Mouse (Mus musculus) natural killer cell, adult 2 months (primary cell): ENCODE data around the gene Ache.
"Not testable (repeated sequence)": the region's sequence is repeated elsewhere in the genome, so short reads cannot be mapped to it uniquely, and the experiment has no call there.

Experiments
- DNase-seq, 2 experiments: peaks; one replicate each; pipeline ENCODE4 v3.0.0; 2022; ENCODE audit warnings: low spot score in 2 of 2

Gene Ache

DNA sequence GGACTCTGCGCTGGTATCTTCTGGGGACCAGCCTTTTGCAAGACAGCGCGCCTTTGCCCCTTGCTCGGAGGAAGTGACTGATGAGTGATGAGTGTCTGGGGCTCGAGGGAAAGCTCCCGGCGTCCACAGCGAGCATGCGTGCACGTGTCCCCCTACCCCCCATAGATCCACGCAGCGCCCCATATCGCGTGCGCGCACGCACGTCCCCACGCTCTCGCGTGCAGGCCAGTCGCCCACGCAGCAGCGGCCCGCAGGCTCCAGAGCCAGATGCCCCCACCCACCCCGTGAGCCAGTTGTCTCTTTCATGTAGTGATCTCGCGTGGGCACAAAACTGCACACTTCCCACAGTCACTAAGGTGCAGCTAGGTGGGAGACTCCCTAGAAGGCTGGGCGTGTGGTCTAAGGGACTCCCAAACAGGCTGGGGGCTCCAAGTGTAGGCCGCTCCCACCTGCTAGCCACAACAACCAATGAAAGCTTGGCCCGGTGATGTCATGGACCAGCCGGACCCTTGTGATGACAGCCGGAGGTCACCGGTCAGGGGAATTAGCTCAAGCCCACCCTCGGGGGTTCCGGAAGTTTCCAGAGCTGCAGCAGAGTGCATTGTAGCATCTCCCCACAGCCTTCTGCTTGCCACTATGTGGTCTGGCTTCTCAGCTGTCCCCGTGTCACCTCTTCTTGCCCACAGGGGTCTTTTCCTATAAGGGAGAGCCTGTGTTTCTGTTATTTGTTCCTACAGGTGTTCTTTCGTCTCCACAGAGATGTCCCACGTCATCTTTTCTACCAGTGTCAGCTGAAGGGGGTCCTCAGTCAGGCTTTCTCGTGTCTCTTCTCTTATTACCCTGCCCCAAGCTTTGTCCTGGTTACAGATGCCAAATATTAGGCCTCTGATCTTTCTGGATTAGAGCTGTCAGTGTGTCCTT, at the start of gene Ache:
Gene Ache (plus strand): TSS at position 488 of the 921 bp plus-strand sequence.
- DNase-seq, result peak in 1 of 2 experiments; percentile 25

DNA sequence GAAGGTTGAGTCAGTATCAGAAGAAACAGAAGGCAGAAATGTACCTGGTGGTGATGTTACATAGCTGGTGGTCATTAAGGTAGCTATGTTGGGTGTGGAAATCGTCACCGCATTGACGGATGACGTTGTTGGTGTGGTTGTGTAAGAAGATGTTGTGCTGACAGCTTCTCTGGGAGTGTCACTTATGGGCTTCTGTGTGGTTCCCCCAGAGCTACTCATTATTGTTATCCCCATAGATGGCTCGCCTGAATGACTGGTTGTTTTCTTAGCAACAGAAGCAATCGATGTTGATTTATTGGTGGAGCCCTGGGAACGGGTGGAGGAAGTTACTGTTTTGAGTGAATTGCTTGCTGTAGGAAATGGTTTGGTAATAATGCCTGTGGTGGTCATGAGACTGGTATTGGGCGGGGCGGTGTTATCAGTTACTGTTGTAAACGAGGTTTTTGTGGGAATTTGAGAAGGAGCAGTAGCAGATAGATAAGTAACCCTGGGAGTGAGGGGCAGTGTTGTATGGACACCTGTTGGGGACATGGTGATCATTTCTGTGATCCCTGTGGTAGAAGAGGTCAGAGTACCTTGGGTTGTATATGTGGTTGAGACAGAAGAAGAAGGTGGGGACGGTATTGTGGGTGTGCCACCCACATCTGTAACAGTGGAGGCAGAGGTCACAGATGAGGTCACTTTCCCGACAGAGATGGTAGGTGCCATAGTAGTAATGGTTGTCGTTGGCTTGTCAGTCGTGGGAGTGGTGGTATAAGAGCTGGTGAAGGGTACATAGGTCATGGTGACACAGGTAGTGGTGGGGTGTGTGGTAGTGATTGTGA, 23.2 kb upstream of the Ache start:
- peak in 1 of 2 experiments; percentile 40 for DNase-seq

DNA sequence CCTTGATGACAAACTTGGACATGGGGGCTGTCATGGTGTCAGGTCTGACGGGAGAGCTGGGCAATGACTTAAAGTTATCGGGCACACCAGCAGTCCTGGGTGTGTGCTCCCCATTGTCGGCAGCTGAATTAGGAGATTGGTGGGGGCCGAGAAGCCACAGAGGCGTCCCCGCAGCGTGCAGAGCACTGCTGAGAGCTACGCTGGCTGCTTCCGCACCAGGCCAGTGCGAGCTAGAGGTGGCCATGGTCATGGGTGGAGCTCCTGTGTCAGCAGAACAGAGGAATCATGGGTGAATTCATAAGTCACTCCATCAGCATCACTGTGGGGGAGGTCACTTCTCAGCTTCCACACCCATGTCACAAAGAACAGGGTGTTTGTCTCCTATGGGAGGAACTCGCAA, 22.5 kb upstream of the Ache start:
- no peak for DNase-seq

DNA sequence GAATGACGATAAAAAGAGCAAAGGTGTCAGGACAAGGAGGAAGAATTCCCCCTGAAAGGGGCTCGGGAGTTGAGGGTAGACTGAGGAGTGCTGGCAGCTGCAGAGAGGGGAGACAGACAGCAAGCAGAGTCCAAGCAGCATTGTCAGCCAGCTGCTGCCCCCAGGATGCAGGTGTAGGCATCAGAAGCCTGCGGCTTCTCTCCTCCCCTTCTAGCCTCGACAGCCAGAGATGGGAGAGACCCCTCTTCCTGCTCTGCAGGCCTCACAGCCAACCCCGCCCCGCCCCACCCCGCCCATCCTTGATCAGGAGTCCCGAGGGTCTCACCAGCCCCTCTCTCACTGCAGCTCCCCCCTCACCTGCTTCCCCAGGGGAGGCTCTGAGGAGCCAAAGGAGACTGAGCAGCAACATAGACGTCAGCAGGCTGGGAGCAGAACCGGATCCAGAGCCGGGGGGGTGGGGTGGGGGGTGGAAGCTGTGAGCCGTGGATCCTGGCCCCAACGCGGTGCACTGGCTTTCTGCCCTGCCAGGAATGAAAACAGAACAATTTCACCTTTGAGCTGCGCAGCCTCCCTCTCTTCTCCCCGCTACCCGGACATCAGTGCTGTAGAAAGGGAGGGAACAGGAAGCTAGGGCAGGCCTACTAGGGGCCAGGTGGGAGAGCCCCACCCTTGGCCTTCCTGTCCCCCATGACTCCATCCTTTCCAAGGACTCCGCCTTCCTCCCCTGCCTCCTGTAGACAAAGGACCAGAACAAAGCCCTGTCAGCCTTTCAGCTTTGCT, 19.0 kb upstream of the Ache start:
- DNase-seq, result no peak

DNA sequence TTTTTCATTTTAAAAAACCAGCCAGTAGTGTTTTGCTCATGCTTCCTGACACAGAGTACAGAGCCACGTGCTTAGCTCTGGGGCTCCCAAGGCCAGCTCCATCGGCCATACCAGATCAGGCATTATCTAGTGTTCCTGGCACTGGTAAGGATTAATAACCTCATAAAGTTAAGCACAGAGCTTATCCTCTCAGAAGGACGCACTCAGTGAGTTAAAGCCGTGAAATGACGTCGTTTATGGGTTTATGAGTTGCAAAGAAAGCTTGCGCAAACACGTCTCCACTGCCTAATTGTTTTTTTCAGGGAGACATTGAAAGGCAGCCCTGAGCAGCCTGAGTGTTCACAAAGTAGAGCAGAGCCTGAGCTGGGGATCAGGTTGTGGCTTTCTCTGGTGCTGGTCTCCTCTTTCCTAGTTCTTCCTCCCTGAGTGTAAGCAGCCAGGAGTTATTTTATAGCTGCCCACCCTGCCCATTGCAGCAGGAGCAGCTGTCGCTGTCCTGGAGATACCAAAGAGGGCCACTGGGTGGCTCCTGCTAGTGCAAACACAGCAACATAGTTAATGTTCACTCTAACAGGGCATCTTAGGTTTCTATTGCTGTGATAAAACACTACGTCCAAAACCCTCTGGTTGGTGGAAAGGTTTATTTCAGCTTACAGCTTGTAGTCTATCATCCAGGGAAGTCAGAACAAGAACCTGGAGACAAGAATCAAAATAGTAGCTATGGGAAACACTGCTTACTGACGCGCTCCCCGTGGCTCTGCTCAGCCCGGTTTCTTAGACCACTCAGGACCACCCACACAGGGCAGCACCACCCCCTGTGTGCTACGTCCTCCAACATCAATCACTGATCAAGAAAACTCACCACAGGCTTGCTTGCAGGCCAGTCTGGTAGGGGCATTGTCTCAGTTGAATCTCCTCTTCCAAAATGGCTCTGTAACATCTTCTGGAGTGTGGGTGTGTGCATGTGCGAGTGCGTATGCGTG, 9.7 kb upstream of the Ache start:
- DNase-seq, result no peak

DNA sequence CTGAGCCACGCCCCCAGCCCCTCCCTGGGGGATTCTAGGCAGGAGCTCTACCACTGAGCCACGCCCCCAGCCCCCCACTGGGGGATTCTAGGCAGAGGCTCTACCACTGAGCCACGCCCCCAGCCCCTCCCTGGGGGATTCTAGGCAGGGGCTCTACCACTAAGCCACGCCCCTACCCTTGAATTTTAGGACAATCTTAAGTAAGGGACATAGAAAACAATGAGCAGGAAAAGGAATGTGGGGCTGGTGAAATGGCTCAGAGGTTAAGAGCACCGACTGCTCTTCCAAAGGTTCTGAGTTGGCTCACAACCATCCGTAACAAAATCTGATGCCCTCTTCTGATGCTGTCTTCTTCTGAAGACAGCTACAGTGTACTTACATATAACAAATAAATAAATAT, 2.9 kb upstream of the Ache start:
- DNase-seq, result not testable (repeated sequence)

DNA sequence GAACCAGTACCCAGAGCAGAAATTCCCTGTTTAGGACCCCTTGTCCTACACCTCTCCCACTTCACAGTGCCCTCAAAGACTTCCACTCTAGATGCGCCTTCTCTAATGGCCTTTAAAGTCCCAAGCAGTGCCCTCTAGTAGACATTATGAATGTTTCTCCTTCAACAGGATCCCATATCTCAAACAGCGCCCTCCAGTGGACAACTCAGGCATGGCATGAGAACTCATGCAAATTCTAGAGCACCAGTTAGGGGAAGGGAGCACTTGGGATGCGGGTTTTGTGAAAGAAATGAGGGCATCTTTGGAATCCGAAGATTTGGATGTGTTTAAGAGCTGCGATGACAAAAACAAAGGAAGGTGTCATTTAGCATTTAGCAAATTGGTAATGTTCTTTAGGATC, 2.3 kb upstream of the Ache start:
- peak; percentile 42 to 71 for DNase-seq

DNA sequence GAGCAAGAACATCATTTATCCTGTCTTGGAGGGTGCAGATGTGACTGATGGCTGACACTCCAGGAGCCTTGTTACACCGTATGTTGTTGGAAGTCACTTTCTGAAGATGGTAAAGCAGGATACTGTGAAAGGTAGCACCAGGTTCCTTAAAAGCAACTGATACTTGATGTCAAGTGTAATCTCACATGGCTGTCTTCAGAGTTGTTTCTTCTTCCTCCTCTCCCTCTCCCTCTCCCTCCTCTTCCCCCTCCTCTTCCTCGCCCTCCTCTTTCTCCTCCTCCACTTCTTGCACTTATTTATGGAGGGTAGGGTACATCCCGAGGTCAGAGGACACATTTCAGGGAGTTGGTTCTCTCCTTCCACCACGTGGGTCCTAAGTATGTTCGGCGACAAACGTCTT, 1.3 kb upstream of the Ache start:
- no peak for DNase-seq

DNA sequence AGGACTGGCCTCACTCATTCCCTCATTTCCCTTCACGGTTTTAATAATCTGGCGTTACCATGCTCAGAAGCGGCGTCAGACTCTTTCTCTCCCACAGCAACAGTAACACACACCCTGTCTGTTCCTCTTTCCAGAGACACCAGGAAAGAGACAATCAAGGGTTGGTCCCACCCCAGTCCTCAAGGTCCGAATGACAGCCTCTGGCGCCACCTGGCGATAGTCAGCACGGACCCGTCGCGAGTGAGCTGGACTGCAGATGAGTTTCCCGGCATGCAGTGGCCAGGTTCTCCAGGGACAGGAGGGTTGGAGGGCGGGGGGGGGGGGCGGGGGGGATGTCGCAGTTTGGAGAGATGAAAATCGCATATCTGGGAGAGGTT, 676 bp upstream of the Ache start:
- peak; percentile 61 to 84 for DNase-seq

DNA sequence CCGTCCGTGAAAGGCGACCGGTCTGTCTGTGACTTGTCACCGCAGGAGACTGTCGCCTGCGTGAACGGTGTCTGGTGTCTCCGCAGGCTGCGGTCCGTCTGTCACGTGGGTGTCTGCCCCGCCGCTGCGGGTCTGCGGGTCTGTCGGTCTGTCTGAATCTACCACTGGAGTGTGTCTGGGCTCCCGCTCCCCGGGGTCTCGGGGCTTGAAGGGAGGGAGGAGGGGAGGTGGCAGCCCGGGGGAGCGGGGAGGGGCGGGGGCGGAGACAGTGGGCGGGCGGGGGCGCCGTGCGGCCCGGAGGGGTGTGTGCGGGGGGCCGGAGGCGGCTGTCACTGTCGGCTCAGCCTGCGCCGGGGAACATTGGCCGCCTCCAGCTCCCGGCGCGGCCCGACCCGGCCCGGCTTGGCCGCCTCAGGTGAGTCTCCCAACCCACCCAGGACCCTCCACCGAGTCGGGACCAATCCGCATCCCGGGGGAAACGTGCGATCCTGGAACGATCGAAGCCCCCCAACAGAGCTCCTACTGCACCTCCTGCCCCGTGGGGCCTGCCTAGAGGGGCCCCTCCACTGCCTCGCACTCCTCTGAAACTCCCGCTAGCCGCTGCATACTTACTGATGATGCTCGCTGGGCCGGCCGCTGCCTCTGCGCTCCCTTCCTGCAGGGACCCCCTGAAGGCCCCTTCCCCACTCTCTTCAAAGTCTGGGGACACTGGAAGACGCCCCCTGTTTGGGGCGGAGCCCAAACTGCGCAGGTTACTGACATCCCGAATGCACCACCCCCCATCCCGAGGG, 829 bp downstream of the Ache start:
- peak; percentile 32 to 45 for DNase-seq

DNA sequence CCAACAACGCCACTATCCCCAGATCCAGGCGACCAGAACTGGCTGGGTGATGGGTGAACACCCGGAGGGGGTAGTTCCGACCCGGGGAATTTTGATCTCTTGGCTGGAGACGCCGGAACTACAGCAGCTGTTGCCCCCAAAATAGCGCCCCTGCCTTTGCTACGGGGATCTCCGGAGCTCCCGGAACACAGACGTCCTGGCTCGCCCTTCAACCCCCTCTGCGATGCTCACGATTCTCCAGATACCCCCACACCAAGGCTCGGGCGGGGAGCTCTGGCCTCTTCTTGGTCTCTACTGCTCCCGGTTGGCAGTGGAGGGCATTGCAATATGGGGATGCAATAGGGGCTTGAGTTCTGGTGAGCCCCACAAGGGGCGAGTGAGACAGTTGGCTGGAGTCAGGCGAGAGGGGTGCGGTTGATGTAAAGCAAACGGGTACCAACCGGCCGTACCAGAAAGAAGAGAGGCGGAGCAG, 1.7 kb downstream of the Ache start:
- DNase-seq, result peak in 1 of 2 experiments; percentile 39

DNA sequence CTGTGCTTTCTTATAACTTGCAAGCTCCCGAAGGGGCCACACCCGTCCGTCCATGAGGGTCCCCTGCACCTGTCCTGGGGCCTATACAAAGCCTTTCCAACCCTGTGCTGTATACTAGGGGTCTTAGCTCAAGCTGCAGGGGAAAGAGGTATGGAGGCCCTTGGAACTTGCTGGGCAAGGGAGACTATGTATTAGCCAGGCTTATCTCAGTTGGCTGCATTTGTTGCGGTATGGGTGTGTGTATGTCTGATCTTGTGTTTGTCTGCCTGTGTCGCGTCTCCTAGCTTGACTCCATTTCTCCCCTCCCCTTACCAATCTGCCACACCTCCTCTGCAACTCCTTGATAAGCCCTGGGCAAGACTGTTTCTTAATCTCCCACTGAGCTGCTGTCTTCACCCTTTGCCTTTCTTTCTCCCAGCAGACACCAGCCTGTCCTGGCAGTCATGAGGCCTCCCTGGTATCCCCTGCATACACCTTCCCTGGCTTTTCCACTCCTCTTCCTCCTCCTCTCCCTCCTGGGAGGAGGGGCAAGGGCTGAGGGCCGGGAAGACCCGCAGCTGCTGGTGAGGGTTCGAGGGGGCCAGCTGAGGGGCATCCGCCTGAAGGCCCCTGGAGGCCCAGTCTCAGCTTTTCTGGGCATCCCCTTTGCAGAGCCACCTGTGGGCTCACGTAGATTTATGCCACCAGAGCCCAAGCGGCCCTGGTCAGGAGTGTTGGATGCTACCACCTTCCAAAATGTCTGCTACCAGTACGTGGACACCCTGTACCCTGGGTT, 2.5 kb downstream of the Ache start:
- no peak for DNase-seq

DNA sequence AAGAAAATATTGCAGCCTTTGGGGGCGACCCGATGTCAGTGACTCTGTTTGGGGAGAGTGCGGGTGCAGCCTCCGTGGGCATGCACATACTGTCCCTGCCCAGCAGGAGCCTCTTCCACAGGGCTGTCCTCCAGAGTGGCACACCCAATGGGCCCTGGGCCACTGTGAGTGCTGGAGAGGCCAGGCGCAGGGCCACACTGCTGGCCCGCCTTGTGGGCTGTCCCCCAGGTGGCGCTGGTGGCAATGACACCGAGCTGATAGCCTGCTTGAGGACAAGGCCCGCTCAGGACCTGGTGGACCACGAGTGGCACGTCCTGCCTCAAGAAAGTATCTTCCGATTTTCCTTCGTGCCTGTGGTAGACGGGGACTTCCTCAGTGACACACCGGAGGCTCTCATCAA, 3.4 kb downstream of the Ache start:
- peak; percentile 48 to 63 for DNase-seq

DNA sequence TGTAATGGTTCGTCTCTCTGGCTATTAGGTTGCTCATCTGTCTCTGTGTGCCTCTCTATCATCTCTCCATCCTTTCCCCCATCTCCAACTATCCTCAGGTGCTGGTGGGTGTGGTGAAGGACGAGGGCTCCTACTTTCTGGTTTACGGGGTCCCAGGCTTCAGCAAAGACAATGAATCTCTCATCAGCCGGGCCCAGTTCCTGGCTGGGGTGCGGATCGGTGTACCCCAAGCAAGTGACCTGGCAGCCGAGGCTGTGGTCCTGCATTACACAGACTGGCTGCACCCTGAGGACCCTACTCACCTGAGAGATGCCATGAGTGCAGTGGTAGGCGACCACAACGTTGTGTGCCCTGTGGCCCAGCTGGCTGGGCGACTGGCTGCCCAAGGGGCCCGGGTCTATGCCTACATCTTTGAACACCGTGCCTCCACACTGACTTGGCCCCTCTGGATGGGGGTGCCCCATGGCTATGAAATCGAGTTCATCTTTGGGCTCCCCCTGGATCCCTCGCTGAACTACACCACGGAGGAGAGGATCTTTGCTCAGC, 4.1 kb downstream of the Ache start:
- no peak for DNase-seq

DNA sequence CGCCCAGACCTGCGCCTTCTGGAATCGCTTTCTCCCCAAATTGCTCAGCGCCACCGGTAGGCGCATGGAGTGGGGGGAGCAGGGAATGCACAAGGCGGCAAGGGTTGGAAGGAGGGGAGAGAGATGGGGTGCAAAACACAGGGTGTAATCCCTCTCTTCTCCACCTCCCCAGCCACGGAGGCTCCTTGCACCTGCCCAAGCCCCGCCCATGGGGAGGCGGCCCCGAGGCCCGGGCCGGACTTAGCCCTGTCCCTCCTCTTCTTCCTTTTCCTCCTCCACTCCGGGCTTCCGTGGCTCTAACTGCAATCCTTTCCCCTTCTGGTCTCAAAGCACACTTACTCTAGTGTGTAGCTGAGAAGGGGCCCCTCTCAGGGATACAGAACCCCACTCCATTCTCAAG, 6.0 kb downstream of the Ache start:
- DNase-seq, result peak in 1 of 2 experiments; percentile 45

DNA sequence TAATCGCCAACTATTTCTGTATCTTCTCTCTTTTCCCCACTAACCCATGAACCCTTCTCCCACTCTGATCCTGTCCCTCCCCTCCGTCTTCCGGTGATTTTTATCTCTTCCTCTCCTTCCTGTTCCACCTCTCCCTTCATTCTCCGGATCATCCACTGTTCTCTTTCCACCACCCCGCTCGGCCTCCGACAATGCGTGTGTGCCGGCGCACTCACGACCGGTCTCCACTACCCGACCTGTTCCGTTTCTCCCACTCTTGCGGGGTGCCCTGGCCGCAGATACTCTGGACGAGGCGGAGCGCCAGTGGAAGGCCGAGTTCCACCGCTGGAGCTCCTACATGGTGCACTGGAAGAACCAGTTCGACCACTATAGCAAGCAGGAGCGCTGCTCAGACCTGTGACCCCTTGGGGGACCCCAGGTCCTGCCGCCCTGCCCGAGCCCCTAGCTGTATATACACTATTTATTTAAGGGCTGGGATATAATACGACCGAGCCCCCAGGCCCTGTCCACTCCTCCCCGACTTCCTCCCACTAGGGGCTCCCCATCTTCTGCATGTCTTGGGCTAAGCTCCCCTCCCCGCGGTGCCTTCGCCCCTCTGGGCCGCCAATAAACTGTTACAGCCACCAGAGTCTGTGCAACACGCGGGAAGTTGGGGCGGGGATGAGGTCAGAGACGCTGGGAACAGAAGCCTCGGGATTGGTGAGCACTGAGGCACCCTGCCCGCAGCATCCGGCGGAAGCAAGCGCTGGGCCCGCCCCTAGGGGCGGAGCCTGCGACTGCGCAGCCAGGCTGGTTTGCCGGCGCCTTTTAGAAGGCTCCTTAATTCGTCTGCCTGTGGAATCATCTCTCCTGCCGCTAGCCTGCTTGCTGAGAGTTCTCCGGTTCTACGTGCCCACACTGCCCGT, 6.8 kb downstream of the Ache start, which contains the start of gene Ufsp1:
Gene Ufsp1 (plus strand): TSS at position 791 of the 905 bp plus-strand sequence.
- DNase-seq, result peak; percentile 84 to 90

DNA sequence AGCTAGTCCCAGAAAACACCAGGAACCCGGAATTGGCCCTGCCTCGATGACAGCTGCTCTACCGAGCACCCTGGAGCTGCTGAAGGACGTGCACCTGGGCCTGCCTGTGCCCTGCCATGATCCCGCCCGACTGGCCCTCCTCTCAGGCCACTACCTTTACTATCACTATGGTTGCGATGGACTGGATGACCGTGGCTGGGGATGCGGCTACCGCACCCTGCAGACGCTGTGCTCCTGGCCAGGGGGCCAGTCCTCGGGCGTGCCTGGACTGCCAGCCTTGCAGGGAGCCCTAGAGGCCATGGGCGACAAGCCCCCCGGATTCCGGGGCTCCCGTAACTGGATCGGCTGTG, 7.4 kb downstream of the Ache start:
- no peak for DNase-seq

DNA sequence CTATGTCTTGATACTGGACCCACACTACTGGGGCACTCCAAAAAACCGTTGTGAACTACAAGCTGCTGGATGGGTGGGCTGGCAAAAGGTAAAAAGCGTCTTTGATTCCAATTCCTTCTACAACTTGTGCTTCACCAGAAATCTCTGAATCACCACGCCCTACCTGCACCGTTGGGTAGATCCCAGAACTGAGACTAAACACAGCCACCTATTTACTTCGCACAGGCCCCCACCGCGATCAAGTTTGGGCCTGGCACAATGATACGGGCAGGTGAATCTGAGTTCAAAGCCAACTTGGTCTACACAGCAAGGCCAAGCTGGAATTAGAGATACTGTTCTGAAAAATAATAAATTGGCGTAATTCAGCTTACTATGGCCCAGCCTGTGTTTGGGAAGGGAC, 8.0 kb downstream of the Ache start:
- DNase-seq, result no peak
